Mouse (Mus musculus): ENCODE measurements around the gene Itfg2. TPM values are rescaled to one million over a fixed set of nuclear protein-coding genes. Genes with fewer than 3 reads are reported as not detected.
A peak's percentile ranks its signal among the peaks of the same experiment; 100 is the strongest.

Gene Itfg2
- 33.4 and 37.7 TPM in 2 replicates for polyA plus RNA-seq (2016; fragmentation: Nextera tagmentation; extraction: Ambion mirVana)

- Histone ChIP-seq H3K27ac (peak within 1 kb of the TSS; percentile 96), H3K27me3 (no peaks in the 10 kb centered on the region), H3K9me3 (replicated peaks) (no peaks in the 10 kb centered on the region), H3K36me3 (peaks cover 18% of the 10 kb centered on the region), H3K4me2 (replicated peaks) (peak within 1 kb of the TSS; percentile 69), H3K9ac (peak within 1 kb of the TSS; percentile 65), H3K4me1 (peaks cover 4% of the 10 kb centered on the region), H3K4me3 (peak within 1 kb of the TSS; percentile 52)
- WGBS = under 1% methylated on average over 42 of the region's 42 CpGs
- peak; percentile 95 for ATAC-seq (ENCODE audit: low FRiP score)
These were observed at the start of gene Itfg2 for GRCm38 (mm10) chr6:128424269-128425019. Itfg2 (minus strand) TSS chr6:128424931.

GRCm38 (mm10) chr6:128474112-128474511 is 49.4 kb upstream of the Itfg2 start:
- no peaks in the 10 kb centered on the region for H3K4me1 ChIP-seq
- no peaks in the 10 kb centered on the region for H3K27me3 ChIP-seq
- H3K36me3 ChIP-seq = no peaks in the 10 kb centered on the region
- H3K9ac ChIP-seq = no peak overlapping the region
- H3K4me3 ChIP-seq = no peak overlapping the region
- H3K9me3 ChIP-seq (replicated peaks) = no peaks in the 10 kb centered on the region
- 90% methylated on average over 6 of the region's 6 CpGs for WGBS
- no peak overlapping the region for H3K4me2 ChIP-seq (replicated peaks)
- no peak for ATAC-seq (ENCODE audit: low FRiP score)
- no peak overlapping the region for H3K27ac ChIP-seq

GRCm38 (mm10) chr6:128469451-128469850 is 44.7 kb upstream of the Itfg2 start:
- no peak for ATAC-seq (ENCODE audit: low FRiP score)
- H3K9me3 ChIP-seq (replicated peaks) = no peaks in the 10 kb centered on the region
- H3K4me1 ChIP-seq = no peaks in the 10 kb centered on the region
- no peak overlapping the region for H3K4me3 ChIP-seq
- no peaks in the 10 kb centered on the region for H3K27me3 ChIP-seq
- H3K4me2 ChIP-seq (replicated peaks) = no peak overlapping the region
- no peak overlapping the region for H3K9ac ChIP-seq
- no peak overlapping the region for H3K27ac ChIP-seq
- no peaks in the 10 kb centered on the region for H3K36me3 ChIP-seq
- WGBS = 6% methylated on average over 10 of the region's 12 CpGs

GRCm38 (mm10) chr6:128467298-128467697 is 42.6 kb upstream of the Itfg2 start:
- no peak for ATAC-seq (ENCODE audit: low FRiP score)
- 49% methylated on average over 2 of the region's 2 CpGs for WGBS
- Histone ChIP-seq H3K4me1 (no peaks in the 10 kb centered on the region), H3K4me3 (no peak overlapping the region), H3K27ac (no peak overlapping the region), H3K4me2 (replicated peaks) (no peak overlapping the region), H3K9ac (no peak overlapping the region), H3K27me3 (no peaks in the 10 kb centered on the region), H3K36me3 (no peaks in the 10 kb centered on the region), H3K9me3 (replicated peaks) (no peaks in the 10 kb centered on the region)

- H3K4me1 ChIP-seq = no peaks in the 10 kb centered on the region
- no peaks in the 10 kb centered on the region for H3K9me3 ChIP-seq (replicated peaks)
- H3K9ac ChIP-seq = no peak overlapping the region
- H3K4me3 ChIP-seq = no peak overlapping the region
- no peak overlapping the region for H3K27ac ChIP-seq
- WGBS = 72% methylated on average over 3 of the region's 3 CpGs
- no peaks in the 10 kb centered on the region for H3K27me3 ChIP-seq
- ATAC-seq (ENCODE audit: low FRiP score) = no peak
- H3K36me3 ChIP-seq = no peaks in the 10 kb centered on the region
- H3K4me2 ChIP-seq (replicated peaks) = no peak overlapping the region
These were observed 41.8 kb upstream of the Itfg2 start for GRCm38 (mm10) chr6:128466563-128466962.

GRCm38 (mm10) chr6:128466043-128466442 is 41.3 kb upstream of the Itfg2 start:
- Histone ChIP-seq H3K4me3 (no peak overlapping the region), H3K9ac (no peak overlapping the region), H3K36me3 (no peaks in the 10 kb centered on the region), H3K4me1 (no peaks in the 10 kb centered on the region), H3K27ac (no peak overlapping the region), H3K4me2 (replicated peaks) (no peak overlapping the region), H3K9me3 (replicated peaks) (no peaks in the 10 kb centered on the region), H3K27me3 (no peaks in the 10 kb centered on the region)
- WGBS = 49% methylated on average over 7 of the region's 7 CpGs
- ATAC-seq (ENCODE audit: low FRiP score) = no peak

GRCm38 (mm10) chr6:128464996-128465395 is 40.3 kb upstream of the Itfg2 start:
- 90% methylated on average over 4 of the region's 4 CpGs for WGBS
- no peak for ATAC-seq (ENCODE audit: low FRiP score)
- Histone ChIP-seq H3K4me1 (no peaks in the 10 kb centered on the region), H3K9me3 (replicated peaks) (no peaks in the 10 kb centered on the region), H3K9ac (no peak overlapping the region), H3K27ac (no peak overlapping the region), H3K36me3 (no peaks in the 10 kb centered on the region), H3K4me3 (no peak overlapping the region), H3K4me2 (replicated peaks) (no peak overlapping the region), H3K27me3 (no peaks in the 10 kb centered on the region)

GRCm38 (mm10) chr6:128461606-128462005 is 36.9 kb upstream of the Itfg2 start:
- ATAC-seq (ENCODE audit: low FRiP score) = no peak
- no peaks in the 10 kb centered on the region for H3K9me3 ChIP-seq (replicated peaks)
- H3K36me3 ChIP-seq = no peaks in the 10 kb centered on the region

GRCm38 (mm10) chr6:128460729-128461503 is 36.2 kb upstream of the Itfg2 start:
- no peaks in the 10 kb centered on the region for H3K9me3 ChIP-seq (replicated peaks)
- no peaks in the 10 kb centered on the region for H3K4me1 ChIP-seq
- H3K4me2 ChIP-seq (replicated peaks) = no peak overlapping the region
- H3K9ac ChIP-seq = no peak overlapping the region
- H3K36me3 ChIP-seq = no peaks in the 10 kb centered on the region
- ATAC-seq (ENCODE audit: low FRiP score) = no peak
- WGBS = 85% methylated on average over 14 of the region's 14 CpGs
- no peaks in the 10 kb centered on the region for H3K27me3 ChIP-seq
- H3K27ac ChIP-seq = no peak overlapping the region
- H3K4me3 ChIP-seq = no peak overlapping the region

More at GRCm38 (mm10) chr6:128461606-128462005, 36.9 kb upstream of the Itfg2 start:
- no peaks in the 10 kb centered on the region for H3K4me1 ChIP-seq
- H3K4me2 ChIP-seq (replicated peaks) = no peak overlapping the region
- no peak overlapping the region for H3K4me3 ChIP-seq
- no peak overlapping the region for H3K27ac ChIP-seq
- H3K27me3 ChIP-seq = no peaks in the 10 kb centered on the region
- H3K9ac ChIP-seq = no peak overlapping the region

- no peaks in the 10 kb centered on the region for H3K27me3 ChIP-seq
These were observed 35.6 kb upstream of the Itfg2 start for GRCm38 (mm10) chr6:128460321-128460720.

GRCm38 (mm10) chr6:128457186-128457585 is 32.5 kb upstream of the Itfg2 start:
- no peaks in the 10 kb centered on the region for H3K4me1 ChIP-seq
- H3K27me3 ChIP-seq = no peaks in the 10 kb centered on the region
- 83% methylated on average over 5 of the region's 5 CpGs for WGBS
- no peak overlapping the region for H3K9ac ChIP-seq
- H3K4me2 ChIP-seq (replicated peaks) = no peak overlapping the region
- H3K4me3 ChIP-seq = no peak overlapping the region
- H3K9me3 ChIP-seq (replicated peaks) = no peaks in the 10 kb centered on the region
- no peaks in the 10 kb centered on the region for H3K36me3 ChIP-seq
- H3K27ac ChIP-seq = no peak overlapping the region
- no peak for ATAC-seq (ENCODE audit: low FRiP score)

More at GRCm38 (mm10) chr6:128460321-128460720, 35.6 kb upstream of the Itfg2 start:
- H3K4me1 ChIP-seq = no peaks in the 10 kb centered on the region
- H3K4me3 ChIP-seq = no peak overlapping the region
- 48% methylated on average over 2 of the region's 2 CpGs for WGBS
- no peak for ATAC-seq (ENCODE audit: low FRiP score)
- H3K9ac ChIP-seq = no peak overlapping the region
- no peak overlapping the region for H3K27ac ChIP-seq
- H3K4me2 ChIP-seq (replicated peaks) = no peak overlapping the region
- H3K9me3 ChIP-seq (replicated peaks) = no peaks in the 10 kb centered on the region
- no peaks in the 10 kb centered on the region for H3K36me3 ChIP-seq

GRCm38 (mm10) chr6:128455835-128456605 is 31.3 kb upstream of the Itfg2 start:
- WGBS = 79% methylated on average over 12 of the region's 12 CpGs
- Histone ChIP-seq H3K4me3 (no peak overlapping the region), H3K36me3 (no peaks in the 10 kb centered on the region), H3K27ac (no peak overlapping the region), H3K4me2 (replicated peaks) (no peak overlapping the region), H3K4me1 (no peaks in the 10 kb centered on the region), H3K9ac (no peak overlapping the region), H3K27me3 (no peaks in the 10 kb centered on the region), H3K9me3 (replicated peaks) (no peaks in the 10 kb centered on the region)
- no peak for ATAC-seq (ENCODE audit: low FRiP score)

All from hindbrain, embryonic 12.5 days (tissue).